ENCODE assay signal across 24 mouse cellular contexts in the genomic region with DNA sequence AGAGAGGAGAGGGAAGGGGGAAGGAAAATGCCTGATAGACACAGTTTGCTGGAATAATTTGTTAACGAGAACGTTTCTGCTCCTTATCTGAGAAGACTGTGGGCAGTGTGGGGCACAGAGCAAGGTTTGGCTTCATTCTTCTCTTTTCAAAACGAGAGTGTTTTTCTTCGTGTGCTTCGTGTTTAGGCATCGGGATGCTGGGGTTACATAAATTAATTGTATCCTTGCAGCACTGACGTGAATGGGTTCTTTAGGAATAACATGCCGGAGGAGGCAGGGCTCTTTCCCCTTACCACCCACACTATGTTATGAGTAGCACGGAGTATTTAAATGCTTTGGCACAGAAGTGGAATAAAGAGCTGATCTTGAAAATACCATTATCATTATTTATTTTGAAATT.
A peak's percentile ranks its signal among the peaks of the same experiment; 100 is the strongest.
DNase-seq lines count a peak whose midpoint lies in the region; ATAC-seq lines count a peak whose summit lies in the region.
"Had no signal": no experiment of that assay in that cellular context is flagged by ENCODE, and none has a peak within 500 bp of the region (broad histone marks: within the 10 kb centered on the region; RNA-seq: fewer than 3 reads in every experiment).

No protein-coding gene starts in this region.

- H3K4me3 ChIP-seq in hindbrain, embryonic 14.5 days (replicated peaks; ENCODE audit: low read length): no peak overlapping the region
- H3K4me3 ChIP-seq in hindbrain, embryonic 11.5 days (ENCODE audit: low read depth, low read length): no peak overlapping the region
- H3K4me3 ChIP-seq: embryonic facial prominence, embryonic 15.5 days; forebrain, embryonic 12.5 days; gastrocnemius, adult 2 months; hindbrain, embryonic 12.5 days; kidney, embryonic 15.5 days; limb, embryonic 15.5 days; liver, embryonic 15.5 days had no signal

- no peak overlapping the region for H3K27ac ChIP-seq in hindbrain, embryonic 14.5 days
- H3K27ac ChIP-seq in hindbrain, embryonic 11.5 days (ENCODE audit: low read depth, low read length): no peak overlapping the region
- H3K27ac ChIP-seq: embryonic facial prominence, embryonic 15.5 days; forebrain, embryonic 12.5 days; gastrocnemius, adult 2 months; hindbrain, embryonic 12.5 days; kidney, embryonic 15.5 days; limb, embryonic 15.5 days; liver, embryonic 15.5 days had no signal

- 61% methylated on average over 9 of the region's 9 CpGs for WGBS in hindbrain, embryonic 14.5 days
- 78% methylated on average over 9 of the region's 9 CpGs for WGBS in hindbrain, embryonic 11.5 days

- no peaks in the 10 kb centered on the region for H3K4me1 ChIP-seq in hindbrain, embryonic 14.5 days (replicated peaks; ENCODE audit: control insufficient read depth, insufficient read depth, low read length)
- no peaks in the 10 kb centered on the region for H3K4me1 ChIP-seq in hindbrain, embryonic 11.5 days (replicated peaks; ENCODE audit: control insufficient read depth, insufficient read depth, low read length)
- H3K4me1 ChIP-seq: forebrain, embryonic 12.5 days; hindbrain, embryonic 12.5 days; kidney, embryonic 15.5 days; limb, embryonic 15.5 days; liver, embryonic 15.5 days had no signal

- 0 out of 2 replicates have a peak overlapping the region, but pooled peaks have one; percentile 12 for H3K4me2 ChIP-seq in hindbrain, embryonic 14.5 days (replicated peaks)
- H3K4me2 ChIP-seq in hindbrain, embryonic 11.5 days (replicated peaks; ENCODE audit: low read depth, low read length): no peak overlapping the region
- H3K4me2 ChIP-seq: embryonic facial prominence, embryonic 15.5 days; forebrain, embryonic 12.5 days; heart, embryonic 11.5 days; hindbrain, embryonic 12.5 days; kidney, embryonic 15.5 days; limb, embryonic 15.5 days; liver, embryonic 15.5 days had no signal

- no peak for DNase-seq in hindbrain, embryonic 14.5 days (ENCODE audit: low spot score)
- no peak for DNase-seq in hindbrain, embryonic 11.5 days (ENCODE audit: low spot score)
- DNase-seq in left cerebral cortex, postnatal 14 days (ENCODE audit: low spot score in 2 of 2): peak; percentile 24 to 51
- no peak for DNase-seq in left cerebral cortex, postnatal 4 days
- peak; percentile 52 for DNase-seq in brain, adult 2 months (ENCODE audit: low read depth, low spot score)
- peak; percentile 28 to 36 for DNase-seq in frontal cortex, postnatal 36 days (ENCODE audit: low spot score in 2 of 2)
- DNase-seq in kidney, postnatal 36 days: no peak
- DNase-seq: adrenal gland, postnatal 14 days; cerebellum, adult 18-20 months; cerebellum, postnatal 25 days; gastrocnemius, adult 2 months; heart, postnatal 10 days; lung, postnatal 4 days; retina, postnatal 1 day; thymus, postnatal 36 days had no signal

- no peak for ATAC-seq in hindbrain, embryonic 14.5 days (ENCODE audit: low FRiP score)
- no peak for ATAC-seq in hindbrain, embryonic 11.5 days (ENCODE audit: low FRiP score)
- ATAC-seq: intestine, postnatal 0 days had no signal

- no peaks in the 10 kb centered on the region for H3K9me3 ChIP-seq in hindbrain, embryonic 14.5 days (ENCODE audit: control insufficient read depth, low read length)
- H3K9me3 ChIP-seq in hindbrain, embryonic 11.5 days (ENCODE audit: control insufficient read depth, low read length): no peaks in the 10 kb centered on the region
- H3K9me3 ChIP-seq: embryonic facial prominence, embryonic 15.5 days; forebrain, embryonic 12.5 days; hindbrain, embryonic 12.5 days; kidney, embryonic 15.5 days; limb, embryonic 15.5 days; liver, embryonic 15.5 days had no signal

- H3K27me3 ChIP-seq in hindbrain, embryonic 14.5 days (ENCODE audit: control insufficient read depth, insufficient read depth, low read length): no peaks in the 10 kb centered on the region
- H3K27me3 ChIP-seq in hindbrain, embryonic 11.5 days (ENCODE audit: control insufficient read depth, insufficient read depth, low read length): no peaks in the 10 kb centered on the region
- H3K27me3 ChIP-seq: CH12.LX; embryonic facial prominence, embryonic 15.5 days; forebrain, embryonic 12.5 days; hindbrain, embryonic 12.5 days; kidney, embryonic 15.5 days; limb, embryonic 15.5 days; liver, embryonic 15.5 days had no signal

- H3K9ac ChIP-seq in hindbrain, embryonic 14.5 days: no peak overlapping the region
- H3K9ac ChIP-seq in hindbrain, embryonic 11.5 days (ENCODE audit: low read depth, low read length): no peak overlapping the region
- H3K9ac ChIP-seq: embryonic facial prominence, embryonic 15.5 days; forebrain, embryonic 12.5 days; hindbrain, embryonic 12.5 days; kidney, embryonic 15.5 days; limb, embryonic 15.5 days; liver, embryonic 15.5 days had no signal

- H3K36me3 ChIP-seq in hindbrain, embryonic 14.5 days (replicated peaks; ENCODE audit: control insufficient read depth, insufficient read depth): no peaks in the 10 kb centered on the region
- no peaks in the 10 kb centered on the region for H3K36me3 ChIP-seq in hindbrain, embryonic 11.5 days (ENCODE audit: control insufficient read depth, insufficient read depth, low read length)
- H3K36me3 ChIP-seq: embryonic facial prominence, embryonic 15.5 days; forebrain, embryonic 12.5 days; hindbrain, embryonic 12.5 days; kidney, embryonic 15.5 days; limb, embryonic 15.5 days; liver, embryonic 15.5 days had no signal

- intact Hi-C loops in left cerebral cortex, postnatal 14 days (cut with DNase I): no loop called here
- intact Hi-C loops in left cerebral cortex, postnatal 4 days (cut with DNase I): no loop called here

Comparison
In these comparisons a context has a peak if more than half of its experiments do, and no peak if none do; other contexts are left out.
1. DNase-seq: peak in left cerebral cortex, postnatal 14 days (2 of 2), brain, adult 2 months (single experiment) and frontal cortex, postnatal 36 days (2 of 2); none in hindbrain, embryonic 14.5 days (single experiment), hindbrain, embryonic 11.5 days (single experiment), left cerebral cortex, postnatal 4 days (single experiment) and kidney, postnatal 36 days (0 of 2).